Comparison of ENCODE assay signal across 11 mouse cellular contexts in the genomic region with DNA sequence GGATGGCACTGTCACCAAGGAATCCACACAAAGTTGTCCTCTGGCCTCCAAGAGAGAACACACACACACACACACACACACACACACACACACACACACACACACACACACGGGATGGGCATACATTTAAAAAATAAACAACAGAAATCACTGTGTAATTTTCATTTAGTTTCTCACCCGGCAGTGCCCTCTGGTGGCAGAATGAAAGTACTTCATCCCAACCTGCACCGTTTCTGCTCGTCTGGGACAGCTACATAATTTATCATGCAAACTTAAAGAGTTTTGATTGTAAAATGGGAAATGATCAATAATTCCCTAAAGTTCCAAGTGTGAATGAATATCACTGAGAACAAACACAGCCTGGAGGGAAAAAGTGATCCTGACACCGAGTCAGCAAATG.
DNase-seq lines count a peak whose midpoint lies in the region; TF ChIP-seq lines count a peak whose summit lies in the region.
"Had no signal": no experiment of that assay in that cellular context is flagged by ENCODE, and none has a peak within 500 bp of the region (broad histone marks: within the 10 kb centered on the region; RNA-seq: fewer than 3 reads in every experiment).

No protein-coding gene starts in this region.

- in situ Hi-C loops in ES-E14 (cut with MboI; ENCODE audit: low sequenced_read_pairs in 2 of 2, unreplicated experiment in 2 of 2): loop anchor here (5.0 to 10.0 kb wide), 2 partner anchors 114 to 116 kb away; no protein-coding TSS in a partner anchor

- H3K27ac ChIP-seq in heart, embryonic 10.5 days: no peak overlapping the region
- H3K27ac ChIP-seq in ES-E14 (ENCODE audit: insufficient read depth, low read depth, low read length, poor library complexity, severe bottlenecking): no peak overlapping the region
- no peak overlapping the region for H3K27ac ChIP-seq in left cerebral cortex, adult 2 months
- H3K27ac ChIP-seq: liver, embryonic 13.5 days; stomach, embryonic 15.5 days had no signal

- H3K9me3 ChIP-seq in heart, embryonic 10.5 days: no peaks in the 10 kb centered on the region
- H3K9me3 ChIP-seq in ES-E14 (ENCODE audit: control insufficient read depth, insufficient read depth, low read depth, low read length): no peaks in the 10 kb centered on the region
- H3K9me3 ChIP-seq: liver, embryonic 13.5 days; stomach, embryonic 15.5 days had no signal

- DNase-seq in heart, postnatal 36 days: peak; percentile 35 to 55
- no peak for DNase-seq in heart, embryonic 10.5 days (ENCODE audit: low spot score)
- DNase-seq in A20 (ENCODE audit: low read depth, low spot score) (peak; percentile 50), ES-E14 (ENCODE audit: low read depth, low spot score) (no peak)
- DNase-seq in cerebellum, postnatal 14 days: peak; percentile 78 to 81
- peak; percentile 56 to 57 for DNase-seq in left cerebral cortex, adult 2 months (ENCODE audit: extremely low spot score in 1 of 2, low spot score in 2 of 2)
- DNase-seq in retina, embryonic 14.5 days (ENCODE audit: low spot score): peak; percentile 74
- DNase-seq in urinary bladder, postnatal 4 days (ENCODE audit: low spot score in 2 of 2): no peak
- DNase-seq: liver, embryonic 13.5 days had no signal

- intact Hi-C loops in heart, postnatal 36 days (cut with DNase I): loop anchor here (2.0 to 10.0 kb wide), 3 partner anchors 110 to 246 kb away; no protein-coding TSS in a partner anchor
- intact Hi-C loops in left cerebral cortex, adult 2 months (cut with DNase I): loop anchor here (1.0 to 5.0 kb wide), 2 partner anchors 111 to 194 kb away; partner anchors contain the start of gene Wrb

- WGBS in heart, embryonic 10.5 days: 12% methylated on average over 5 of the region's 5 CpGs

- H3K27me3 ChIP-seq in heart, embryonic 10.5 days (ENCODE audit: insufficient read depth, poor library complexity, severe bottlenecking): peaks cover 10% of the 10 kb centered on the region; the same call in 1 of the 2 replicates
- H3K27me3 ChIP-seq: liver, embryonic 13.5 days; stomach, embryonic 15.5 days had no signal

- H3K36me3 ChIP-seq in heart, embryonic 10.5 days: no peaks in the 10 kb centered on the region
- no peaks in the 10 kb centered on the region for H3K36me3 ChIP-seq in ES-E14 (ENCODE audit: control insufficient read depth, insufficient read depth, low read length, poor library complexity, severe bottlenecking)
- H3K36me3 ChIP-seq: liver, embryonic 13.5 days; stomach, embryonic 15.5 days had no signal

- peaks cover 4% of the 10 kb centered on the region; the same call in 1 of the 2 replicates for H3K4me1 ChIP-seq in heart, embryonic 10.5 days
- H3K4me1 ChIP-seq in ES-E14 (ENCODE audit: control insufficient read depth in 2 of 2, insufficient read depth in 2 of 2, low read length in 2 of 2, poor library complexity in 1 of 2): peaks cover 0 to 2% of the 10 kb centered on the region in 2 experiments; a peak in 1 of 4 replicates
- H3K4me1 ChIP-seq: liver, embryonic 13.5 days; stomach, embryonic 15.5 days had no signal

- no peak overlapping the region for H3K9ac ChIP-seq in ES-E14 (ENCODE audit: insufficient read depth, low read depth, low read length, poor library complexity, severe bottlenecking)
- H3K9ac ChIP-seq: liver, embryonic 13.5 days; stomach, embryonic 15.5 days had no signal

- TF ChIP-seq CTCF in left cerebral cortex, adult 2 months (IDR thresholded peaks at IDR 0.05): peak; percentile 67

- no peak overlapping the region for H3K4me3 ChIP-seq in heart, embryonic 10.5 days
- H3K4me3 ChIP-seq in ES-E14 (ENCODE audit: insufficient read depth in 1 of 2, low read depth in 1 of 2, low read length in 2 of 2, poor library complexity in 1 of 2, severe bottlenecking in 1 of 2): no peak overlapping the region
- H3K4me3 ChIP-seq in left cerebral cortex, adult 2 months: no peak overlapping the region
- H3K4me3 ChIP-seq: erythroblast, embryonic 14.5 days; liver, embryonic 13.5 days; stomach, embryonic 15.5 days had no signal

TF ChIP-seq in ES-E14, 5 proteins besides CTCF, POLR2A, EP300 and RAD21:
- TF ChIP-seq ZNF384 (IDR thresholded peaks at IDR 0.05; ENCODE audit: low read depth, low read length) (no peak), HCFC1 (IDR thresholded peaks at IDR 0.05; ENCODE audit: borderline replicate concordance, insufficient read depth, low read length) (no peak), CHD2 (IDR thresholded peaks at IDR 0.05; ENCODE audit: low read depth, low read length) (no peak), ZC3H11A (IDR thresholded peaks at IDR 0.05; ENCODE audit: borderline replicate concordance, low read depth, low read length) (peak; percentile 59; the same call in 1 of the 2 replicates)
TF ChIP-seq in ES-E14: peak in this region for 1.

Comparison
In these comparisons a context has a peak if more than half of its experiments do, and no peak if none do; other contexts are left out.
1. DNase-seq: peak in heart, postnatal 36 days (2 of 2), A20 (single experiment), cerebellum, postnatal 14 days (2 of 2), left cerebral cortex, adult 2 months (2 of 2) and retina, embryonic 14.5 days (single experiment); none in heart, embryonic 10.5 days (single experiment), ES-E14 (single experiment) and urinary bladder, postnatal 4 days (0 of 2).